Mouse (Mus musculus) heart, embryonic 11.5 days (tissue): ENCODE data around the gene Cyp8b1. TPM values are rescaled to one million over a fixed set of nuclear protein-coding genes. Genes with fewer than 3 reads are reported as not detected.

ENCODE experiments used
- ATAC-seq: fragments of 200-750 bp; cut with Nextera tagmentation; replicated peaks from 2 replicates; pipeline ENCODE4 v1.8.0; 2017; ENCODE audit warnings: moderate library complexity; ENCODE audit not compliant: insufficient number of reproducible peaks, low FRiP score, low TSS enrichment
- H3K27ac ChIP-seq: fragments of 300-500 bp; sonication (generic); 2 replicates; pipeline ENCODE4 v1.5.1; 2014; ENCODE audit warnings: mild to moderate bottlenecking, low read depth, low read length
- H3K27me3 ChIP-seq: fragments of 300-500 bp; sonication (generic); 2 replicates; pipeline ENCODE4 v1.6.1; 2014; ENCODE audit warnings: mild to moderate bottlenecking, low read length, mixed read lengths; ENCODE audit not compliant: control insufficient read depth, insufficient read depth
- H3K36me3 ChIP-seq: fragments of 300-500 bp; sonication (generic); 2 replicates; pipeline ENCODE4 v1.6.1; 2014; ENCODE audit warnings: mild to moderate bottlenecking, low read length, moderate library complexity, mixed read lengths; ENCODE audit not compliant: control insufficient read depth, insufficient read depth
- H3K4me1 ChIP-seq: fragments of 300-500 bp; sonication (generic); 2 replicates; pipeline ENCODE4 v1.6.1; 2014; ENCODE audit warnings: low read length; ENCODE audit not compliant: control insufficient read depth, insufficient read depth
- H3K4me2 ChIP-seq: fragments of 300-500 bp; sonication (generic); 2 replicates; pipeline ENCODE4 v1.6.1; 2014; ENCODE audit warnings: mild to moderate bottlenecking, moderate library complexity
- H3K4me3 ChIP-seq: fragments of 300-500 bp; sonication (generic); 2 replicates; pipeline ENCODE4 v1.5.1; 2014; ENCODE audit warnings: low read depth, low read length
- H3K9ac ChIP-seq: fragments of 300-500 bp; sonication (generic); 2 replicates; pipeline ENCODE4 v1.6.1; 2014; ENCODE audit warnings: mild to moderate bottlenecking, low read depth, low read length, moderate library complexity
- H3K9me3 ChIP-seq: fragments of 300-500 bp; sonication (generic); replicated peaks from 2 replicates; pipeline ENCODE4 v1.6.1; 2016; ENCODE audit warnings: low read length; ENCODE audit not compliant: control insufficient read depth
- WGBS: fragments of 180-500 bp; shearing (Covaris S2); extraction: QIAGEN DNeasy Blood & Tissue Kit; methylation state at CpG from one replicate; pipeline ENCODE4 v1.1.7; 2014; ENCODE audit not compliant: insufficient replicate concordance; 5-methylcytosine and 5-hydroxymethylcytosine counted together
- polyA plus RNA-seq: library from polyadenylated mRNA; unstranded; fragments of >200 nt; fragmentation: Nextera tagmentation; extraction: Ambion mirVana; gene quantifications from 2 replicates; pipeline ENCODE4 v1.2.1, GENCODE M21; 2014

Cyp8b1 gene
- polyA plus RNA-seq, 1 experiment from 2014 or later = not detected

DNA sequence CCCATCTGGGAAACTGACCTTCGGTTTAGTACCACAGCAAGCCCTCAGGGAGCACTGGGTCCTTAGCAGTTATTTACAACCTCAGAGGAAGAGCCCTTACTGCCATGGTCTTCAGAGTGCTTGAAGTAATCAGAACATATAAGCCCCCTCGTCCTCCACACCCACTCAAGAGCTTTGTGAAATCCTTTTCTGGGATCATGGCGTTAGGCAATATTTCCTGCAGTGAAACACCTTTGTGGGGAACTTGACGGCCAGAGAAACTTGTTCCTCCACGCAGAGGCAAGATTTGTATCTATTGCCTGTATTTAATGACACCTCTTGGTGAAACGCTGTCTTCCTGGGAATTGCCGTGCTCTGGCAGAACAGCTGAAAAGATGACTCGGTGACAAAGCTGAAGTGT, 9.9 kb upstream of the Cyp8b1 start:
- H3K36me3 ChIP-seq = no peaks in the 10 kb centered on the region
- H3K4me2 ChIP-seq = no peak overlapping the region
- no peak for ATAC-seq
- WGBS = 58% methylated on average over 8 of the region's 8 CpGs
- no peak overlapping the region for H3K27ac ChIP-seq
- peaks cover 3% of the 10 kb centered on the region; the same call in 1 of the 2 replicates for H3K27me3 ChIP-seq
- no peak overlapping the region for H3K4me3 ChIP-seq
- no peak overlapping the region for H3K9ac ChIP-seq
- 0 out of 2 replicates have a peak, but pooled peaks cover 3% of the 10 kb centered on the region for H3K4me1 ChIP-seq
- no peaks in the 10 kb centered on the region for H3K9me3 ChIP-seq

DNA sequence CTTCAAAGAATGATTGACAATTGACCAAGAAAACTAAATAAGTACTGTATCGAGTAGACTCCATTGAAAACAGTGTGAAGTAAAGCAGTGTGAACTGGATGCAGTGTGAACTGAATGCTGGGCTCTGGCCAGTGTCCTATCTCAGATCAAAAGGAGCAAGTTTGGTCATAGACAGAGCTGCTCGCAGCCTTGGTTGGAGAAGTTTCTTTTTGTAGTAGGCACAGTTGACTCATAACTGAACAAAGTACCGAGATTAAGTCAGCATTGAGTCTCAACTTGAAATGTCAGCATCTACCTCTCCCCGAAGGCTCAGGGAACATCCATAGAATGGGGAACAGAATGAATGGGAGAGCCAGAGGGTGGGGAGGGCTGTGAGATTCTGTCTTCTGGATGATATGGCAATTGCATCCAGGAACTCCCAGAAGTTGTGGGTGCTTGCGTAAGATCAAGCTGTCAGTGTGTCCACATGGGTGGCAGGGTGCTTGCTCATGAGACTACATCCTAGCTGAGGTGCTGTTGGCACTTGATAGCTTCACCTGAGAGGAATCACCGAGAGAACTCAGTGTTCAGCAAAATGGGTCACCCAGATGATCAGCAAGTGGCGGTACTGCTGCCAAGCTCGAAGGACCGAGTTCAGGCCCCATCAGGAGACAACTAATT, 8.9 kb upstream of the Cyp8b1 start:
- Histone ChIP-seq H3K36me3 (no peaks in the 10 kb centered on the region), H3K4me3 (no peak overlapping the region), H3K9ac (no peak overlapping the region), H3K4me1 (0 out of 2 replicates have a peak, but pooled peaks cover 3% of the 10 kb centered on the region), H3K27ac (no peak overlapping the region), H3K4me2 (no peak overlapping the region), H3K9me3 (no peaks in the 10 kb centered on the region), H3K27me3 (peaks cover 3% of the 10 kb centered on the region; the same call in 1 of the 2 replicates)
- ATAC-seq = no peak
- WGBS = 83% methylated on average over 9 of the region's 9 CpGs

DNA sequence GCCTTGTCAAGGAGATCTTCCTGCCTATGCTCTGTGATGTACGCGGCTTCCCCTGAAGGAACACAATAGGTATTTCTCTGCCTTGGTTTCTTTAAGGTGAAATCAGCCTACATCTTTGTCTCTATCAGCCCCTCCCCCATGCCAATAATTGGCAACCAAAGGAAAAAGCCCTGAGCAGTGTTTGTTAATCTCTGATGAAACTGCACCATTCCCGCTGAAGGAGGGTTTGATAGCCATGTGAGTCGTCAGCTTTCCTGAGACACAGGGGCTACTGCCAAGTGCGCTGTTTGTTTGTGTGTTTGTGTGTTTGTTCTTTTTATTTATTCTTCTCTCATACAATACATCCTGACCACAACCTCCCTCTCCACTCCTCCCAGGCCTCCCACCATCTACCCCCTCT, 7.8 kb upstream of the Cyp8b1 start:
- Histone ChIP-seq H3K9ac (no peak overlapping the region), H3K4me3 (no peak overlapping the region), H3K4me1 (0 out of 2 replicates have a peak, but pooled peaks cover 3% of the 10 kb centered on the region), H3K27ac (no peak overlapping the region), H3K4me2 (no peak overlapping the region), H3K27me3 (peaks cover 3% of the 10 kb centered on the region; the same call in 1 of the 2 replicates), H3K36me3 (no peaks in the 10 kb centered on the region), H3K9me3 (no peaks in the 10 kb centered on the region)
- no peak for ATAC-seq
- 82% methylated on average over 5 of the region's 5 CpGs for WGBS

DNA sequence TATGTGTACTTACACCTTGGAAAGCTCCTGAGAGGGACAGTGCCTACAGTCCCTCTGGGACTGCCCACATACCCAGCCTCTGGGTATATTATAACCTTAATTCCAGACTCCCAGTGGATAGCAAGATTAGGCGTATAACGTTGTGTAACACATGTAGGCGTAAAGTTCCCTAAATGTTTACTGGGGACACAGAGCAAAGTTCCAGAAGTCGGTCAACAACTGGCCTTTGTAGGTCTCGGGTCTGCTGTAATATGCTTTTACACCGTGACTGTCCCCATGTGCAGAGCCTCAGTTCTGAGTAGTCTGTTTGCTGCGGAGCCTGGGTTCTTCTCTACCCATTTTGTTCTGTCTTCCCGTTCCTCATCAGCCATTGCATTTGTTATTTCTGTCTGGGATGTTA, 7.3 kb upstream of the Cyp8b1 start:
- Histone ChIP-seq H3K36me3 (no peaks in the 10 kb centered on the region), H3K4me3 (no peak overlapping the region), H3K9me3 (no peaks in the 10 kb centered on the region), H3K27me3 (peaks cover 3% of the 10 kb centered on the region; the same call in 1 of the 2 replicates), H3K9ac (no peak overlapping the region), H3K4me1 (0 out of 2 replicates have a peak, but pooled peaks cover 3% of the 10 kb centered on the region), H3K4me2 (no peak overlapping the region), H3K27ac (no peak overlapping the region)
- no peak for ATAC-seq
- WGBS = 79% methylated on average over 8 of the region's 8 CpGs

GRCm38 (mm10) chr9:121919027-121919501, 3.0 kb upstream of the Cyp8b1 start:
- H3K9ac ChIP-seq = no peak overlapping the region
- no peak overlapping the region for H3K4me3 ChIP-seq
- H3K36me3 ChIP-seq = no peaks in the 10 kb centered on the region
- no peak overlapping the region for H3K27ac ChIP-seq
- no peaks in the 10 kb centered on the region for H3K9me3 ChIP-seq
- ATAC-seq = no peak
- 67% methylated on average over 10 of the region's 10 CpGs for WGBS
- H3K4me1 ChIP-seq = no peaks in the 10 kb centered on the region
- H3K27me3 ChIP-seq = no peaks in the 10 kb centered on the region
- H3K4me2 ChIP-seq = no peak overlapping the region

- Histone ChIP-seq H3K9ac (no peak overlapping the region), H3K36me3 (no peaks in the 10 kb centered on the region), H3K4me2 (no peak overlapping the region), H3K27me3 (no peaks in the 10 kb centered on the region), H3K27ac (no peak overlapping the region), H3K4me1 (no peaks in the 10 kb centered on the region), H3K9me3 (no peaks in the 10 kb centered on the region), H3K4me3 (no peak overlapping the region)
- WGBS = 84% methylated on average over 10 of the region's 10 CpGs
- ATAC-seq = no peak
Measured at GRCm38 (mm10) chr9:121915056-121915455, 1.0 kb downstream of the Cyp8b1 start.

- no peak overlapping the region for H3K4me2 ChIP-seq
- H3K36me3 ChIP-seq = no peaks in the 10 kb centered on the region
- H3K4me1 ChIP-seq = no peaks in the 10 kb centered on the region
- no peaks in the 10 kb centered on the region for H3K9me3 ChIP-seq
- no peaks in the 10 kb centered on the region for H3K27me3 ChIP-seq
- no peak overlapping the region for H3K27ac ChIP-seq
- no peak overlapping the region for H3K4me3 ChIP-seq
- H3K9ac ChIP-seq = no peak overlapping the region
- no peak for ATAC-seq
- WGBS = 79% methylated on average over 8 of the region's 8 CpGs
Measured at GRCm38 (mm10) chr9:121914226-121914757, 1.8 kb downstream of the Cyp8b1 start.

DNA sequence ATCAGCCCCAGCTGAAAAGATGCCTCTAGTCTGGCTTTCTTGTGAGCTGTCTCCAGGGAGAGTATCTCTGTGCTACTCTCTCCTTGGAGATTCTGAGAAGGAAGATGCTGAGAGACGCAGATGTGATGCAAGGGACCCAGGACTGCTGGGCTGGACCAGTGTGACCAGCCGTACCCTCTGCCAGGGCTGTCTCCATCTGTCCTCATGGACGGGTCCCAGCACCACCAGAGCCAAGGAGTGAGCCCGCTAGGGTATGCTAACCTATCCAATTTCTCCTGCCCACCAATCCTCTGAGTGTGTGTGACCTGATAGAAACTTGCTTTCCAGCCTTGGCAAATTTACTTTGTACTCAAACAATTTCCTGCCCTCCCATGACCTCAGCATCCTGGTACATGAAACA, 3.3 kb downstream of the Cyp8b1 start:
- Histone ChIP-seq H3K4me2 (no peak overlapping the region), H3K27ac (no peak overlapping the region), H3K27me3 (no peaks in the 10 kb centered on the region), H3K36me3 (no peaks in the 10 kb centered on the region), H3K4me3 (no peak overlapping the region), H3K9me3 (no peaks in the 10 kb centered on the region), H3K9ac (no peak overlapping the region), H3K4me1 (no peaks in the 10 kb centered on the region)
- WGBS = 81% methylated on average over 4 of the region's 4 CpGs
- ATAC-seq = no peak

GRCm38 (mm10) chr9:121911196-121911595, 4.9 kb downstream of the Cyp8b1 start:
- WGBS = 82% methylated on average over 7 of the region's 7 CpGs

More at GRCm38 (mm10) chr9:121911196-121911595, 4.9 kb downstream of the Cyp8b1 start:
- Histone ChIP-seq H3K9ac (no peak overlapping the region), H3K4me2 (no peak overlapping the region), H3K27me3 (no peaks in the 10 kb centered on the region), H3K4me1 (no peaks in the 10 kb centered on the region), H3K4me3 (no peak overlapping the region), H3K27ac (no peak overlapping the region), H3K9me3 (no peaks in the 10 kb centered on the region), H3K36me3 (no peaks in the 10 kb centered on the region)
- no peak for ATAC-seq
